Mouse (Mus musculus): ENCODE measurements around the gene Gm572.
A peak's percentile ranks its signal among the peaks of the same experiment; 100 is the strongest.

DNA sequence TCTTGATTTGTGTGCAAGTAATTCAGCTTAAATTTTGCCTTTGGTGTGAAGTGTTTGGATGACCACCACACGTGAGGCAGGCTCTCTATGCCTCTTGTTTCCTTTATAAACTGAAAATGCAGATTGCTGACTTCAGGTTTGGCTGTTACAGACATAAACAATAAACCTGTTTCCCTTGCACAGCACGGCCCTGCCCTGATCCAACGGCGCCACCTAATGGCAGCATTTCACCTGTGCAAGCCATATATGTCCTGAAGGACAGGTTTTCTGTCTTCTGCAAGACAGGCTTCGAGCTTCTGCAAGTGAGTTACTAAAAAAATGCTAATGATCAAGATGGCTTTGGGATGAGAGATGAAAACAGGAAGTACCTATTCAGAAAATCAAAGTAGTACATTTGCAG, 35.4 kb upstream of the Gm572 start:
- TF ChIP-seq CTCF (IDR thresholded peaks at IDR 0.05; ENCODE audit: low read depth) (peak; percentile 90), EP300 (IDR thresholded peaks at IDR 0.05; ENCODE audit: low read depth) (no peak)

Measured in heart, postnatal 0 days (tissue).